Mouse (Mus musculus) CD8-positive naive resting alpha-beta T cell, adult 2 months (primary cell): ENCODE data around the gene Vmn1r48.
"Not testable (repeated sequence)": the region's sequence is repeated elsewhere in the genome, so short reads cannot be mapped to it uniquely, and the experiment has no call there.

Source experiments
- DNase-seq, 2 experiments: peaks; one replicate each; pipeline ENCODE4 v3.0.0; 2022; ENCODE audit warnings: low read depth in 2 of 2, low spot score in 2 of 2

Vmn1r48 gene

DNA sequence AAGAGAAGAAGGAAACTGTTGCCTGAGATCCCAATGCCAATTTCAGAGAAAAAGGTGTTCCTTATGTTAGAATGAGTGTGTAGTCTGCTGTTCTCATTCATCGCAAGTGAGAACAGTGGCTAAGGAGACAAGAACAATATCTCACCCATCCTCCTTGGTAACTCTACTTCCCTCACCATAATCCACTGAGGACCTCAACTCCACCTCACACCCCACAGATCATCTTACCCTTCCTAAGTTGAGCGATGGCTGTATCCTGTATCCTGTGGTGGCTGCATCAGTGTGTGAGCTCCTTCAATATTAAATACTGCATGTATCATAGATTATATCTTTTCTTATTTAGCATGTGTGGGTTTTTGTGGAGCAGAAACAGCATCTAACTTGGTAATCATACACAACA, at the start of gene Vmn1r48:
TSS of gene Vmn1r48 (minus strand) at position 101 of the 400 bp plus-strand sequence.
- not testable (repeated sequence) for DNase-seq

DNA sequence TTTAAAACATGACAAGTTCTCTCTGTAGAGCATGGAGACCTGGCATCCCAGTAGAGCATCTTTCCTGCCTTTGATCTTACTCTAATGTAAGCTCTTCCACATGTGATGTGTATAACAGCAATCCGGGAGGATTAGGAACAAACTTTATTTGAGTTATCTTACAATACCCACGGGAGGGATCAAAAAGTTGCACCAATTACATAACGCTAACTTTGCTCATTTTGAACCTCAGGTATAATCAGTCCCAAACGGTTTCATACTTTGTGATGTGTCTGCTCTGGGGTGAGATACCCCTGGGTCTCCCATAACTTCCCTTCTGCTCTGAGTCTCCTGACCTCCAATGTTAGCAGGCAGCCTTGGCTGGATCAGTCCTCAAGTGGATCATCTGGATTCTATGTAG, 41.8 kb upstream of the Vmn1r48 start, which contains the start of gene Vmn1r49:
TSS of gene Vmn1r49 (minus strand) at position 101 of the 400 bp plus-strand sequence.
- no peak for DNase-seq

DNA sequence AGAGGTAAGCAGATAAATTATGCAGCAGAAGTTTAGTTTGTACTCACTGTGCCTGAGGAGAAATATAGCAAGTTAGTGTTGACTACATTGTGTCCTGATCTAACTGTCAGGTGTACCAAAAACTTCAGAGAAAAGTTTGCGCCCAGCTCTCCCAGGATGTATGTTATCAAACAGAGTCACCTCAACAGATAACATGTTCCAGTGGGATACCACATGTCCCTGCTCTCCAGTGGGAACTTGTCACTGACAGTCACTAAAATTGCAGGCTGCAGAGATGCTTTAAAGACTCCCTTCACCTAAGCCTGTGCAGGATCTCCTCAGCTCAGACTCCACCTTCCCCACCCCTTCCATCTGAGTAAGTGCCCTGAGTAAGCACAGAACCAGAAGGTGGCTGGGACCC, 20.8 kb downstream of the Vmn1r48 start, which contains the start of gene Vmn1r47:
TSS of gene Vmn1r47 (plus strand) at position 301 of the 400 bp plus-strand sequence.
- DNase-seq = not testable (repeated sequence)

DNA sequence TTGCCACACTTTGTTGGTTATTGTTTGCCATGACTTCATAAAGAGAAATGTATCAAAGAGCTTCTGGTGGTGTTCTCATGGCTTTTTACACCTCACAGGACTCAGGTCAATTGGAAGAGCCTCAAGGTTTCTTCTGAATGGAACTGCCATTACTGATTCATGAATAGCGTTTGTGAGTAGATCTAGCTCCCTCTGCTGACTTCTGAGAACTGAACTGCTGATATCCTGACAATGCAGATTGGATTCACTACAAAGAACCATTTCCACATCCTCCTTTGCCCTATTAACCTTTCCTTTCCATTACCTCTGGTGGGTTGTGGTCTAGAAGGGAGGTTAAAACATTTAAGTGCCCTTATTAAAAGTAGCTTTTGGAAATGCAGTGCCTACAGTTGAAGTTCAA, 50.7 kb downstream of the Vmn1r48 start:
- no peak for DNase-seq
